Mouse (Mus musculus) kidney, postnatal 4 days (tissue): ENCODE data around the gene Toporsl.

Experiments used
- DNase-seq, 2 experiments: peaks; one replicate each; pipeline ENCODE4 v3.0.0; 2021; ENCODE audit warnings: mixed read lengths in 2 of 2

The Toporsl gene

GRCm38 (mm10) chr4:52595927-52596326 lies at the start of gene Toporsl:
Toporsl (plus strand) TSS chr4:52596274.
- peak; percentile 21 to 26 for DNase-seq

GRCm38 (mm10) chr4:52557672-52558071 lies 38.4 kb upstream of the Toporsl start:
- no peak for DNase-seq

GRCm38 (mm10) chr4:52558080-52558479 lies 38.0 kb upstream of the Toporsl start:
- no peak for DNase-seq

GRCm38 (mm10) chr4:52563859-52564258 lies 32.2 kb upstream of the Toporsl start:
- no peak for DNase-seq

- no peak for DNase-seq
Measured at GRCm38 (mm10) chr4:52586194-52586734, 9.8 kb upstream of the Toporsl start.

GRCm38 (mm10) chr4:52593821-52594356 lies 2.2 kb upstream of the Toporsl start:
- DNase-seq: no peak

- no peak for DNase-seq
Measured at GRCm38 (mm10) chr4:52594632-52595031, 1.4 kb upstream of the Toporsl start.

GRCm38 (mm10) chr4:52598180-52598881 lies 2.3 kb downstream of the Toporsl start:
- peak; percentile 4 to 33 for DNase-seq

GRCm38 (mm10) chr4:52606923-52607322 lies 10.8 kb downstream of the Toporsl start:
- no peak for DNase-seq

GRCm38 (mm10) chr4:52634986-52635385 lies 38.9 kb downstream of the Toporsl start:
- no peak for DNase-seq

GRCm38 (mm10) chr4:52647791-52648190 lies 51.7 kb downstream of the Toporsl start:
- no peak for DNase-seq

GRCm38 (mm10) chr4:52659701-52660100 lies 63.6 kb downstream of the Toporsl start:
- no peak for DNase-seq

GRCm38 (mm10) chr4:52660701-52661117 lies 64.6 kb downstream of the Toporsl start:
- no peak for DNase-seq

GRCm38 (mm10) chr4:52661311-52661710 lies 65.2 kb downstream of the Toporsl start:
- no peak for DNase-seq
